ENCODE assay signal across 8 mouse cellular contexts in the genomic region with DNA sequence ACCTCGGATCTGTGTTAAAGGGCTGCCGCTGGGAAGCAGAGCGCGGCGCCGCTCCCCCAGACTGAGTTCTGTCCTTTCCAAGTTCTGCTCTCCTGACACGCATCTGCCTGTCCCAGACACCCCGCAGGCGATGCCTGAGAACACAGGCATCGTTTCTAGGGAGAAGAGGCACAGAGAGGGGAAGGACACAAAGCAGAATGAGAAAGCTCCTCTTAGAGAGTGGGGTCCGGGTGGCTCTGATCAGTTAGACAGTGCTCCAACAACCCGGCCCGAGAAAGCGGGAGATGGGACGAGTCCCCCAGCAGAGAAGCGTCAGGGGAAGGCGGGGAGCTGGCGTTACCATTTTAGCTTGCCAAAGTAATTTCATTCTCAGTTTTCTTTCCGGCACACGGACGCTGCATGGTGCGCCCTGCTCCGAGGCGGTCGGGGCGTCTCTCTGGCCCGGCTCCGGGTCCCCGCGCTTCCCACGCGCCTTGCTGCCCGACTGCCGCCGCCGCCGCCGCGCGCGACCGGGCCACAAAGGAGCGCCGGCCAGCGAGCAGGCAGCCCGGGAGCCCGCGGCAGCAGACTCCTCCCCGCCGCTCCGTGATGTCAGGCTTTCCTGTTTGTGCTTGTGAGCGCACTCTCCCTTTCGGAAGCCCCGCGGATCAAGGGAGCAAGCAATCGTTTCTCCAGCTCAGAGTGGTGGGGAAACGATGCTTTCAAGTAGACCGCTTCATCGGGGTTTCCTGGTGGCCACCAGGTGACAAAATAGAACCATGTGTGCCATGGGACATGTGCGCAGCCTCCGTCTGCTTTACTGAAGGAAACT.
DNase-seq lines count a peak whose midpoint lies in the region; ATAC-seq and TF ChIP-seq lines count a peak whose summit lies in the region.

No protein-coding gene starts in this region.

- peak overlapping the region; percentile 78 for H3K4me3 ChIP-seq in E14TG2a.4 (replicated peaks; ENCODE audit: low read length)
- H3K4me3 ChIP-seq in brown adipose tissue, adult 24 weeks (ENCODE audit: insufficient read depth, low read depth, low read length) = peak overlapping the region; percentile 100
- H3K4me3 ChIP-seq in forebrain, embryonic 13.5 days = peak overlapping the region; percentile 64
- peak overlapping the region; percentile 53 for H3K4me3 ChIP-seq in lung, postnatal 0 days (ENCODE audit: low read depth, low read length)

- H3K36me3 ChIP-seq in E14TG2a.4 (ENCODE audit: insufficient read depth, low read length) = no peaks in the 10 kb centered on the region
- H3K36me3 ChIP-seq in forebrain, embryonic 13.5 days (ENCODE audit: poor library complexity, severe bottlenecking) = no peaks in the 10 kb centered on the region
- no peaks in the 10 kb centered on the region for H3K36me3 ChIP-seq in lung, postnatal 0 days (ENCODE audit: insufficient read depth, low read length)

- under 1% methylated on average over 58 of the region's 61 CpGs for WGBS in forebrain, embryonic 13.5 days
- WGBS in lung, postnatal 0 days = under 1% methylated on average over 61 of the region's 61 CpGs

- H3K4me1 ChIP-seq in E14TG2a.4 (replicated peaks; ENCODE audit: low read depth, low read length) = peaks cover 5% of the 10 kb centered on the region
- H3K4me1 ChIP-seq in brown adipose tissue, adult 24 weeks (ENCODE audit: control insufficient read depth, insufficient read depth, insufficient read length, low read length) = peaks cover 9% of the 10 kb centered on the region
- peaks cover 22% of the 10 kb centered on the region; the same call in 1 of the 2 replicates for H3K4me1 ChIP-seq in forebrain, embryonic 13.5 days
- peaks cover 13% of the 10 kb centered on the region; the same call in 1 of the 2 replicates for H3K4me1 ChIP-seq in lung, postnatal 0 days (ENCODE audit: insufficient read depth, low read depth, low read length)

- H3K4me2 ChIP-seq in forebrain, embryonic 13.5 days = peak overlapping the region; percentile 82
- H3K4me2 ChIP-seq in lung, postnatal 0 days (replicated peaks; ENCODE audit: low read depth, low read length) = peak overlapping the region; percentile 59

- TF ChIP-seq CTCF in E14TG2a.4 (conservative IDR thresholded peaks at IDR 0.05; ENCODE audit: low read length) = no peak
- peak; percentile 6; the same call in 1 of the 2 replicates for TF ChIP-seq CTCF in lung, postnatal 0 days (IDR thresholded peaks at IDR 0.05)

- peaks cover 51% of the 10 kb centered on the region for H3K27me3 ChIP-seq in E14TG2a.4 (ENCODE audit: insufficient read depth, low read length)
- H3K27me3 ChIP-seq in forebrain, embryonic 13.5 days = peaks cover 9% of the 10 kb centered on the region; the same call in 1 of the 2 replicates
- no peaks in the 10 kb centered on the region for H3K27me3 ChIP-seq in lung, postnatal 0 days (replicated peaks; ENCODE audit: insufficient read depth, low read length)

- peak overlapping the region; percentile 79 for H3K9ac ChIP-seq in forebrain, embryonic 13.5 days
- H3K9ac ChIP-seq in lung, postnatal 0 days (replicated peaks; ENCODE audit: low read depth) = peak overlapping the region; percentile 50

- DNase-seq in heart, postnatal 25 days (ENCODE audit: low spot score) = peak; percentile 76
- peak; percentile 86 to 90 for DNase-seq in kidney, postnatal 4 days
- peak; percentile 88 for DNase-seq in lung, postnatal 0 days (ENCODE audit: low spot score)
- DNase-seq in ovary, adult 18-20 months (ENCODE audit: low spot score) = peak; percentile 64
- DNase-seq in thymus, postnatal 14 days = peak; percentile 78

- intact Hi-C loops in heart, postnatal 25 days (cut with DNase I) = loop anchor here (2.0 to 5.0 kb wide), 4 partner anchors 52 to 122 kb away; no protein-coding TSS in a partner anchor

- peak; percentile 93 for ATAC-seq in forebrain, embryonic 13.5 days
- ATAC-seq in lung, postnatal 0 days = peak; percentile 87

- H3K9me3 ChIP-seq in E14TG2a.4 (ENCODE audit: low read length) = no peaks in the 10 kb centered on the region
- no peaks in the 10 kb centered on the region for H3K9me3 ChIP-seq in forebrain, embryonic 13.5 days (replicated peaks)
- H3K9me3 ChIP-seq in lung, postnatal 0 days (ENCODE audit: low read length) = no peaks in the 10 kb centered on the region

- peak overlapping the region; percentile 99 for H3K27ac ChIP-seq in brown adipose tissue, adult 24 weeks (replicated peaks; ENCODE audit: low read depth, low read length)
- peak overlapping the region; percentile 81 for H3K27ac ChIP-seq in forebrain, embryonic 13.5 days
- H3K27ac ChIP-seq in lung, postnatal 0 days (ENCODE audit: low read length) = peak overlapping the region; percentile 65

- no peak for TF ChIP-seq EP300 in lung, postnatal 0 days (IDR thresholded peaks at IDR 0.05)

Comparison
In these comparisons a context has a peak if more than half of its experiments do, and no peak if none do; other contexts are left out.
1. Peak in every context shown above with its lines: DNase-seq, ATAC-seq, H3K4me3 ChIP-seq and H3K27ac ChIP-seq.